Mouse (Mus musculus) myocyte (in vitro differentiated cells): Measurements from ENCODE around the gene Prom1. TPM values are rescaled to one million over a fixed set of nuclear protein-coding genes. Genes with fewer than 3 reads are reported as not detected.
"Not testable (repeated sequence)": the region's sequence is repeated elsewhere in the genome, so short reads cannot be mapped to it uniquely, and the experiment has no call there.

Experiments used
- H3K27me3 ChIP-seq: one replicate; pipeline ENCODE4 v1.6.1; 2011; ENCODE audit not compliant: control insufficient read depth, insufficient read depth, insufficient read length
- H3K36me3 ChIP-seq: one replicate; pipeline ENCODE4 v1.6.1; 2011; ENCODE audit not compliant: control insufficient read depth, insufficient read depth
- H3K4me2 ChIP-seq: one replicate; pipeline ENCODE4 v1.6.1; 2011; ENCODE audit warnings: low read depth, control low read depth
- H3K4me3 ChIP-seq: one replicate; pipeline ENCODE4 v1.5.1; 2011; ENCODE audit warnings: mild to moderate bottlenecking, control low read depth, moderate library complexity
- H3K79me2 ChIP-seq: one replicate; pipeline ENCODE4 v1.6.1; 2011; ENCODE audit not compliant: control insufficient read depth, insufficient read depth
- H3ac ChIP-seq: one replicate; pipeline ENCODE4 v1.6.1; 2011; ENCODE audit not compliant: control insufficient read depth, insufficient read length
- CEBPB ChIP-seq: IDR thresholded peaks from 2 replicates; pipeline ENCODE4 v1.6.1; 2011; ENCODE audit warnings: mild to moderate bottlenecking, moderate library complexity; ENCODE audit not compliant: poor library complexity, insufficient read depth, severe bottlenecking
- E2F4 ChIP-seq: IDR thresholded peaks from one replicate; pipeline ENCODE4 v1.6.1; 2011; ENCODE audit warnings: mild to moderate bottlenecking, control low read depth, moderate library complexity; ENCODE audit not compliant: insufficient read depth
- MAX ChIP-seq: IDR thresholded peaks from one replicate; pipeline ENCODE4 v1.6.1; 2011; ENCODE audit warnings: low read depth, mild to moderate bottlenecking, control low read depth
- MYOD1 ChIP-seq, 3 experiments: IDR thresholded peaks; one replicate each; pipeline ENCODE4 v1.6.1; 2011; ENCODE audit warnings: control low read depth in 2 of 3, low read depth in 2 of 3, mild to moderate bottlenecking in 2 of 3, moderate library complexity in 1 of 3; ENCODE audit not compliant: insufficient read length in 2 of 3, control insufficient read depth in 1 of 3
- MYOG ChIP-seq, 3 experiments: IDR thresholded peaks; one replicate each; pipeline ENCODE4 v1.6.1; 2011; ENCODE audit warnings: control low read depth in 2 of 3, low read depth in 2 of 3, mild to moderate bottlenecking in 2 of 3; ENCODE audit not compliant: insufficient read length in 2 of 3, control insufficient read depth in 1 of 3, insufficient read depth in 1 of 3
- POLR2A ChIP-seq: IDR thresholded peaks from one replicate; pipeline ENCODE4 v1.6.1; 2011; ENCODE audit warnings: low read depth, mild to moderate bottlenecking, control low read depth, moderate library complexity; ENCODE audit not compliant: insufficient read length
- POLR2AphosphoS2 ChIP-seq: IDR thresholded peaks from one replicate; pipeline ENCODE4 v1.6.1; 2011; ENCODE audit warnings: low read depth, control low read depth; ENCODE audit not compliant: insufficient read length
- REST ChIP-seq: IDR thresholded peaks from one replicate; pipeline ENCODE4 v1.6.1; 2011; ENCODE audit warnings: mild to moderate bottlenecking, control low read depth, moderate library complexity; ENCODE audit not compliant: insufficient read depth, insufficient read length
- SRF ChIP-seq: IDR thresholded peaks from one replicate; pipeline ENCODE4 v1.6.1; 2011; ENCODE audit warnings: low read depth; ENCODE audit not compliant: control insufficient read depth, insufficient read length
- TCF12 ChIP-seq: IDR thresholded peaks from one replicate; pipeline ENCODE4 v1.6.1; 2011; ENCODE audit warnings: mild to moderate bottlenecking, control low read depth; ENCODE audit not compliant: poor library complexity, insufficient read depth, severe bottlenecking
- TCF3 ChIP-seq: IDR thresholded peaks from one replicate; pipeline ENCODE4 v1.6.1; 2011; ENCODE audit warnings: low read depth, control low read depth; ENCODE audit not compliant: insufficient read length
- USF1 ChIP-seq: IDR thresholded peaks from one replicate; pipeline ENCODE4 v1.6.1; 2011; ENCODE audit warnings: low read depth, mild to moderate bottlenecking, control low read depth, moderate library complexity
- polyA plus RNA-seq: library from polyadenylated mRNA; unstranded; fragments of >200 nt; fragmentation: generic; extraction: Trizol; gene quantifications from one replicate; pipeline ENCODE4 v1.2.1, GENCODE M21; 2012; ENCODE audit warnings: missing spikeins

The Prom1 gene
- polyA plus RNA-seq, 1 experiment = not detected

GRCm38 (mm10) chr5:44127487-44127886, 25.7 kb upstream of the Prom1 start:
- Histone ChIP-seq H3K27me3 (no peaks in the 10 kb centered on the region), H3K4me2 (no peak overlapping the region), H3K79me2 (no peaks in the 10 kb centered on the region), H3K4me3 (no peak overlapping the region), H3ac (no peak overlapping the region), H3K36me3 (no peaks in the 10 kb centered on the region)
- TF ChIP-seq TCF3 = no peak
- TF ChIP-seq MYOD1 (IDR thresholded peaks at IDR 0.05; ENCODE audit: control insufficient read depth in 1 of 3, insufficient read length in 2 of 3, low read depth in 2 of 3) = no peak
- TF ChIP-seq POLR2A = no peak
- TF ChIP-seq SRF = no peak
- no peak for TF ChIP-seq MYOG (IDR thresholded peaks at IDR 0.05; ENCODE audit: control insufficient read depth in 1 of 3, insufficient read depth in 1 of 3, insufficient read length in 2 of 3, low read depth in 2 of 3)
- TF ChIP-seq POLR2AphosphoS2 = no peak
- TF ChIP-seq E2F4 = no peak
- TF ChIP-seq CEBPB = no peak
- TF ChIP-seq USF1 = no peak
- no peak for TF ChIP-seq REST
- TF ChIP-seq MAX = no peak
- TF ChIP-seq TCF12 = no peak

DNA sequence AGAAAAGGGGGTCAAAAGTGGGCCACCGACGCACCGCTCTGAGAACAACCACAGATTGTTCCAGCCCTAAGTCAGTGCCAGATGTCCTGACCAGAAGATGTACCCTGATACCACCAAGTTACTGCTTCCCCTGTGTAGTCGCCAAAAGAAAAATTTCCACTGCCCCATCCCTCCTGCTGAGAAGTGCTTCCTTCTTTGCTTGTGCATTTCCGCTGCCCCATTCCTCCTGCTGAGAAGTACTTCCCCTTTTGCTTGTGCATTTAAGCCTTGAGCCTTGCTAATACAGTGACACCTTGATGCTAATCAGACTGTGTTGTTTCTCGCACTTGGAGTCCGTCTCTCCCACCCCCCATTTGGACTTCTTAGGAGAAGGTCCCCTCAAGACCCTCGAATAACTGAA, 24.7 kb upstream of the Prom1 start:
- not testable (repeated sequence) for H3K27me3 ChIP-seq, H3ac ChIP-seq, H3K4me2 ChIP-seq, H3K4me3 ChIP-seq, H3K36me3 ChIP-seq, H3K79me2 ChIP-seq

DNA sequence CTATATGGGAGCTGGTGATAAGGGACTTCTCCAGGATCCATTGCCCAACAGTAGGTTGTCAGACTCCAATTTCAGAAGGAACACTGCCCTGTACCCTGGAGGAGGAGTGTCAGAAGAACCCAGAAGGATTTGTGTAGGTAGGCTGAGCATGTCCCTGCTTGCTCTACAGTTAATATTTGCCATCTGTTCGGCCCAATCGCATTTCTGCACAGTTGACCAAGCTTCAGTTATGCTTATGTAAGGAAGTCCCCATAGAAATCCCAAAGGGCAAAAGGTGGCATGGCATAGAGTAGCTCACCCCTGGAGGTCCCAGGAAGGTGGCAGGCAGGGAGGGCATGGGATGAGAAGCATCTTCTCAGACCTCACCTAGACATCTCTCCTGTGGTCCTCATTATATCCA, 19.6 kb upstream of the Prom1 start:
- no peak overlapping the region for H3ac ChIP-seq
- TF ChIP-seq MYOG (IDR thresholded peaks at IDR 0.05; ENCODE audit: control insufficient read depth in 1 of 3, insufficient read depth in 1 of 3, insufficient read length in 2 of 3, low read depth in 2 of 3) (no peak), REST (no peak), MYOD1 (IDR thresholded peaks at IDR 0.05; ENCODE audit: control insufficient read depth in 1 of 3, insufficient read length in 2 of 3, low read depth in 2 of 3) (no peak), POLR2AphosphoS2 (no peak), POLR2A (no peak), USF1 (no peak), TCF3 (no peak), CEBPB (no peak), TCF12 (no peak), E2F4 (no peak), SRF (no peak), MAX (no peak)
- no peaks in the 10 kb centered on the region for H3K36me3 ChIP-seq
- H3K79me2 ChIP-seq = no peaks in the 10 kb centered on the region
- no peaks in the 10 kb centered on the region for H3K27me3 ChIP-seq
- no peak overlapping the region for H3K4me3 ChIP-seq
- H3K4me2 ChIP-seq = no peak overlapping the region

GRCm38 (mm10) chr5:44113138-44113537, 11.3 kb upstream of the Prom1 start:
- Histone ChIP-seq H3K27me3 (no peaks in the 10 kb centered on the region), H3ac (no peak overlapping the region), H3K36me3 (no peaks in the 10 kb centered on the region), H3K4me2 (no peak overlapping the region), H3K4me3 (no peak overlapping the region), H3K79me2 (no peaks in the 10 kb centered on the region)
- TF ChIP-seq REST = no peak
- TF ChIP-seq USF1 = no peak
- no peak for TF ChIP-seq MYOD1 (IDR thresholded peaks at IDR 0.05; ENCODE audit: control insufficient read depth in 1 of 3, insufficient read length in 2 of 3, low read depth in 2 of 3)

GRCm38 (mm10) chr5:44109121-44109520, 7.3 kb upstream of the Prom1 start:
- H3K4me2 ChIP-seq = no peak overlapping the region
- H3K36me3 ChIP-seq = no peaks in the 10 kb centered on the region
- no peak for TF ChIP-seq REST
- TF ChIP-seq TCF3 = no peak
- no peak overlapping the region for H3ac ChIP-seq
- no peak overlapping the region for H3K4me3 ChIP-seq
- H3K27me3 ChIP-seq = no peaks in the 10 kb centered on the region
- no peaks in the 10 kb centered on the region for H3K79me2 ChIP-seq

- TF ChIP-seq SRF (no peak), REST (no peak), TCF12 (no peak), MYOG (IDR thresholded peaks at IDR 0.05; ENCODE audit: control insufficient read depth in 1 of 3, insufficient read depth in 1 of 3, insufficient read length in 2 of 3, low read depth in 2 of 3) (no peak), E2F4 (no peak), POLR2A (no peak), CEBPB (no peak), MYOD1 (IDR thresholded peaks at IDR 0.05; ENCODE audit: control insufficient read depth in 1 of 3, insufficient read length in 2 of 3, low read depth in 2 of 3) (no peak), POLR2AphosphoS2 (no peak)
- Histone ChIP-seq H3ac (no peak overlapping the region), H3K4me2 (no peak overlapping the region), H3K36me3 (no peaks in the 10 kb centered on the region), H3K4me3 (no peak overlapping the region), H3K27me3 (no peaks in the 10 kb centered on the region), H3K79me2 (no peaks in the 10 kb centered on the region)
These were observed 6.3 kb upstream of the Prom1 start for GRCm38 (mm10) chr5:44108125-44108524.
